Mouse (Mus musculus): ENCODE data around the gene Olfr338. TPM values are rescaled to one million over a fixed set of nuclear protein-coding genes. Genes with fewer than 3 reads are reported as not detected.
"Not testable (repeated sequence)": the region's sequence is repeated elsewhere in the genome, so short reads cannot be mapped to it uniquely, and the experiment has no call there.

Gene Olfr338
- not detected for total RNA-seq (2021)
- long read RNA-seq, experiment 1 = 0 reads
- long read RNA-seq, experiment 2 = 0 reads

GRCm38 (mm10) chr2:36373219-36373618 is at the start of gene Olfr338:
TSS of gene Olfr338 (plus strand) at chr2:36373519.
- DNase-seq = no peak

- DNase-seq = not testable (repeated sequence)
Observed at GRCm38 (mm10) chr2:36415174-36415573, 41.9 kb downstream of the Olfr338 start.

GRCm38 (mm10) chr2:36415591-36415990 is 42.3 kb downstream of the Olfr338 start:
- DNase-seq = not testable (repeated sequence)

GRCm38 (mm10) chr2:36418647-36419046 is 45.3 kb downstream of the Olfr338 start, which contains the start of gene Olfr339:
TSS of gene Olfr339 (plus strand) at chr2:36418947.
- DNase-seq = no peak

Other genes with a start within 250 kb of the Olfr338 start
- 10 to 100 TPM; 18.7 to 21.4 TPM for gene Mrrf, start 237.1 kb upstream of the Olfr338 start, total RNA-seq (2021)
- 10 to 100 TPM; 32.9 to 33.3 TPM for gene Rbm18, start 236.7 kb upstream of the Olfr338 start, total RNA-seq (2021)
- gene Ptgs1, start 143.1 kb upstream of the Olfr338 start, total RNA-seq (2021) = 1 to 10 TPM; 3.9 to 5.6 TPM
- gene Olfr339, start 45.4 kb downstream of the Olfr338 start, total RNA-seq (2021) = not detected
- gene Olfr340, start 79.1 kb downstream of the Olfr338 start, total RNA-seq (2021) = not detected
- not detected for gene Olfr341, start 108.9 kb downstream of the Olfr338 start, total RNA-seq (2021)
- gene Olfr342, start 151.5 kb downstream of the Olfr338 start, total RNA-seq (2021) = not detected
- not detected for gene Olfr344, start 193.1 kb downstream of the Olfr338 start, total RNA-seq (2021)